Mouse (Mus musculus) heart, adult 2 months (tissue): Measurements from ENCODE around the gene Brwd1.

ENCODE experiments used
- CTCF ChIP-seq: fragments of 200-600 bp; IDR thresholded peaks from 2 replicates; pipeline ENCODE4 v1.8.1; 2022; ENCODE audit warnings: antibody characterized with exemption, mild to moderate bottlenecking, moderate library complexity
- EP300 ChIP-seq: fragments of 200-500 bp; IDR thresholded peaks from 2 replicates; pipeline ENCODE4 v1.6.1; 2011; ENCODE audit warnings: low read depth, low read length, control low read depth; ENCODE audit not compliant: insufficient read depth
- POLR2A ChIP-seq: fragments of 200-500 bp; IDR thresholded peaks from 2 replicates; pipeline ENCODE4 v1.6.1; 2011; ENCODE audit warnings: mild to moderate bottlenecking, low read depth, low read length, control low read depth; ENCODE audit not compliant: insufficient read depth

DNA sequence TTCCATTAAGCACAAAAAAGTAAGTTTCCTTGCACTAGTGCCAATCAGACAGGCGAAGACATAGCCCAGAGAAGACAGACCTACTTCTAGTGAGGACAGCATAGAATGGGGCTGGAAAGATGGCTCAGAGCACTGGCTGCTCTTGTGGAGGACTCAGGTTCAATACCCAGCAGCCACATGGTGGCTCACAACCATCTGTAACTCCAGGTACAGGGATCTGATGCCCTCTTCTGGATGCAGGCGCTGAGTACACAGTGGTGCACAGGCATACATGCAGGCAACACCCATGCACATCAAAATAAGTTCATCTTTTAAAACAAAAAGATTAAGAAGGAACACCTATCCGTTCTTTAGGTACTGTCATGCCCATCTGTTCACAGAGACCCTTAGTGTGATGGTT, 128.0 kb downstream of the Brwd1 start:
- TF ChIP-seq CTCF: 0 out of 2 replicates have a peak, but pooled peaks have one; percentile 7
- TF ChIP-seq POLR2A: no peak
- TF ChIP-seq EP300: no peak
